Mouse (Mus musculus) kidney, adult 18-20 months (tissue): ENCODE measurements at regions not wholly inside any gene's neighbourhood (a gene's known extent, or its start where the extent isn't known, plus 50 kb on each side); places are given as distances from the start of the nearest gene placed in this dataset.

Experiments
- DNase-seq: peaks from one replicate; pipeline ENCODE4 v3.0.0; 2021

GRCm38 (mm10) chr15:67048621-67049020 lies 547.9 kb upstream of the Lrrc6 start:
- DNase-seq = no peak

DNA sequence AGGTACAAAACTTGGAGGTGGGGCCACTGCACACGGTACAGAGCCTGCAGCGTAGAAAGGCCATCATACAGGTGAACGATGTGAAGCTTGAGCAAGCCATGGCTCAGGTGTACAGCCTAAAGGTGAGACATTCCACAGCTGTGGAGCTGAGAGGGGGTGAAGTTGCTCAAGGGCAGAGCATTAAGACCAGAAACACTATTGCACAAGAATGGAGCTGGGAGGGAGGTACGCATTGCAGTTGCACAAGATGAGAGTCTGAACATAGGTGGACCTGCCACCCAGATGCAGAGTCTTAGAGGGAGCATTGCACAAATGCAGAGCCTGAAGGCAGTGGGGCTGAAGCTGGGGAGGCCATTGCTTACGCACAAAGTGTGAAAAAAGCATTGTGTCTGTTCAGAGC lies 547.4 kb upstream of the Lrrc6 start:
- no peak for DNase-seq

- DNase-seq = peak; percentile 50
These were observed 545.5 kb upstream of the Lrrc6 start for GRCm38 (mm10) chr15:67045920-67046804.

GRCm38 (mm10) chr15:67045329-67045728 lies 544.6 kb upstream of the Lrrc6 start:
- DNase-seq = no peak

DNA sequence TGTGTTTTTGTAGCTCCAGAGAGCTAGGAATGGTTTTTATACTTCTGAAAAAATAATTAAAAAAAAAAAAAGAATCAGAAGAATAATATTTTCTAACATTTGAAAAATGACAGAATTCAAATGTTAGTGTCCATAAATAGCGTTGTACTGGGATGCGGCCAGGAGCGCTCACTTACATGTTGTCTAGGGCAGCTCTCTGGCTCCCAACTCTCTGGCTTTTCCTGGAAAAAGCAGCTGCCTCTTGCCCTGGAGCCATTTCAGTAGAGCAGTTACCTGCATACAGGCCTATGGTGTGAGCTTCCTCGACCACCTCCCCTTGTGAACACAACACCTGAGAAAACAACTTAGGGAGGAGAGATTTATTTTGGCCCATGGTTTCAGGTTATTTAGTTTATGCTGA lies 544.1 kb upstream of the Lrrc6 start:
- DNase-seq = peak; percentile 31

- DNase-seq = peak; percentile 36
These were observed 541.4 kb upstream of the Lrrc6 start for GRCm38 (mm10) chr15:67042131-67042530.

DNA sequence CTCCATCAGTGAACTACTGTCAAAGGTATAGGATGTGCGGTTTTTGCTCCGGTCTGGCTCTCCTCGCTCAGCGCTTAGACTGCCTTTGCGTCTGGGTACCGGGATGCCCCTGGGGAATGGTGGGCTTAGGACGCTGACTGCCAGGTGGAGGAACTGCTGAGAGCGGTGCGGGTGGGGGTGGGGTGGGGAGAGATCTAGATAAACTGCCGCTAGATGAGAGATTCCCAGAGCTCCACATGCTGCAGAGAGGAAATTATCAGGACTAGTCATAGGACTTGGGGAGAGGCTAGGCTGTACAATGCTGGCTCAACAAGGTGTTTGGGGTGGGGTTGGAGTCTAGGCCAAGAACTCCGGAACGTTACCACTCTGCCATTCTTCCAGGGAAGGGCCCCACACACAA lies 539.5 kb upstream of the Lrrc6 start:
- no peak for DNase-seq

GRCm38 (mm10) chr15:67039421-67039907 lies 538.8 kb upstream of the Lrrc6 start:
- DNase-seq = peak; percentile 83

- DNase-seq = no peak
These were observed 536.9 kb upstream of the Lrrc6 start for GRCm38 (mm10) chr15:67037647-67038046.

DNA sequence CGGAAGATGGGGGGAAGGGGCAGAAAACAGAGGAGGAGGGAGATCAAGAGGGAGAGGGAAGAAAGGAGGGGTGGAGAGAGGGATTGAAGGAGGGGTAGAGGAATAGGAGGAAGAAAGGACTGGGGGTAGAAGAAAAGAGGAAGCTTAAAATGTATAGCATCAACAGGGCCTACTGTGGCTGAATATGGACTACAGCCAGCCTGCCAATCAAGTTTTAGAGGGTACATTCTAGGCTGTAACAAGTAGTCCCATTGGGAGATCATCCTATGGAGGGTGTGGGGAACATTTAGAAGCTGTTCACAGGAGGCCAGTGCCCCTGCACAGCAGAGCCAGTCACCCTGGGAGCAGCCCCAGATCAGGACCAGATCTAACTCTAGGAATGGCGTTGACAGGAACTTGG lies 535.6 kb upstream of the Lrrc6 start:
- no peak for DNase-seq

- no peak for DNase-seq
These were observed 533.2 kb upstream of the Lrrc6 start for GRCm38 (mm10) chr15:67033936-67034335.

GRCm38 (mm10) chr15:67031866-67032526 lies 531.3 kb upstream of the Lrrc6 start:
- no peak for DNase-seq

GRCm38 (mm10) chr15:67030975-67031374 lies 530.3 kb upstream of the Lrrc6 start:
- DNase-seq = no peak

DNA sequence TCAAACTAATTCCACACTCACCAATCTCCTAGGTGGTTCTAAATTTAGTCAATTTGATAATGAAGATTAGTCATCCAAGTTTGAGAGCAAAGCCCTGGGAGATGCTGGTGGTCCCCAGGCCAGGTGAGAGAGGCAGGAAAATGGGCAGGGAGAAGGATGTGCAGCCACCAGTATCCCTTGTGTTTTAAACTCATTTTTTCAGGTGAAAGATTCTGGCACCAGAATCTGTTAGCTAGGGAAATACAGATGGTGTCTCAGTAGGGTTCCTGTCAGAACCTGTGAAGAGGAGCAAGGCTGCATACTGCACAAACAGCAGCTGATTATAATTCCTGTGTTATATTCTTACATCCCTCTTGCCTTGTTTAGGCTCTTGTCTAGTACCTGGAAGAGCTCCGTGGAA lies 527.5 kb upstream of the Lrrc6 start:
- no peak for DNase-seq

DNA sequence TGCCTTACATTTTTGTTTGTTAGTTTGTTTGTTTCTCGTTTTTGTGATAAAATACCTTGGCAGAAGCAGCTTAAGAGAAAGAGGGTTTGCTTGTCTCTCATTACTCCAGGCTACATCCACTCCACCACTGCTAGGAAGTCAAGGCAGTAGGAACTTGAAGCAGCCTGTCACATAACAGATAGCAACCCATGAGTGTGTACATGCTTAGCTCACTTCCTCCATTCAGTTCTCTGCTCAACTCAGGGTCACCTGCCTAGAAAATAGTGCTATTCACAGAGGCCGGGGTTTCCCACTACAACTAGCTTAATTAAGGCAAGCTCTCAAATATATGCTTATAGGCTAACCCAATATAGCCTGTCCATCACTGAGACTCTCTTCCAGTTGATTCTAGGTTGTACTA lies 527.0 kb upstream of the Lrrc6 start:
- no peak for DNase-seq

GRCm38 (mm10) chr15:67025746-67026145 lies 525.0 kb upstream of the Lrrc6 start:
- no peak for DNase-seq

DNA sequence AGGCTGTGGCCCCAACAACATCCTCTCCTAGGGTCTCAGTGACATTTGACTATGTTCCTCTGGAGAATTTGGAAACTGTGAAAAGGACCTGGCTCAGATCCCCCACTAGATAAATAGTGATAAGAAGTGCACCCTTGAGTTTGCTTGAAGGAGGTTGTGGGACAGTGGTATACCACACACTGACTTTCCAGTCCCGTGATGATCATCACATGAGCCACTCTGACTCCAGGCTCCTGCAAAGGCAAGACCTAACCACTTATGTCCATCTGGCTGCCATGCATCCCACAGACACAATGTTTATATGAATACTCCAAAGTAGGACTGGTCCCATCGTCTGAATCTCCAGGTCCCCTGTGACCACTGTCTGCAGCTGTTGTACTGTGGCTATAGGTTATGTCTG lies 523.7 kb upstream of the Lrrc6 start:
- no peak for DNase-seq

DNA sequence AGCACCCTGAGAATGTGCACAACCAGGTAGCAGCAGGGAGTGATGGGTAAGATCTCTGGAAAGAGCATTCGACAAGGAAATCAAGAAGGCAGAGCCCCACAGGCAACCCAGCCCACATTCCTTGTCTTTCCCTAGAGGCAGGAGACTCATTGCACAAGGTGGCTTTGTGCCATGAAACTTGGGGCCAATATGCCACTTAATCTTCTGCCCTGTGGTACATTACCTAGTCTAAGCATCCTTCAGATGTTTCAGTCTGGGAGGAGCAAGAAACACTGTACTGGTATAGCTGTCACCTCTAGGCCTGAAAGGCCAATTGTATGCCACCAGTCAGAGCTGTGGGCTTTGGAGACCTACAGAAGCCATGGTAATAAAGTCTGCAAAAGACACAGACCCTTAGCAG lies 522.4 kb upstream of the Lrrc6 start:
- no peak for DNase-seq

DNA sequence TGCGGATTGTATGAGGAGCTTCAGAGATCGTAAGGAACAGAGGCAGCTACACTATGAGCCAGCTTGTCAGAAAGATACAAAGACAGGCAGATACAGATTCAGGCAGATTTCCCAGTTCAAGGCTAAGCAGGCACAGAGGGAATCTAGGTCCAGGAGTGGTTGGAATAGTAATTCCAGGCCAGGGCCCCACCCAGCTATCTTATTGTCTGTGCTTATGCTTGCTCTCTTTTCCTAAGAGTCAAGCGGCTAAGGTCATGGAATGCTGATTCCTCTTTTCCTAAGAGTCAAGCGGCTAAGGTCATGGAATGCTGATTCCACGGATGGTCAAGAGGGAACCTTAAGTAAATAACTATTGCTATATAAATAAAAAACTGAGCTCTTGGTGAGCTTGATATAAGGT lies 520.7 kb upstream of the Lrrc6 start:
- no peak for DNase-seq

- no peak for DNase-seq
These were observed 519.2 kb upstream of the Lrrc6 start for GRCm38 (mm10) chr15:67019891-67020290.

- DNase-seq = peak; percentile 80
These were observed 518.5 kb upstream of the Lrrc6 start for GRCm38 (mm10) chr15:67019194-67019661.
